Mouse (Mus musculus): ENCODE results near the gene Sumf2. TPM values are rescaled to one million over a fixed set of nuclear protein-coding genes. Genes with fewer than 3 reads are reported as not detected.
"Not testable (repeated sequence)": the region's sequence is repeated elsewhere in the genome, so short reads cannot be mapped to it uniquely, and the experiment has no call there.

Gene Sumf2
- polyA plus RNA-seq, 1 experiment from 2014 or later, result 29.1 TPM

DNA sequence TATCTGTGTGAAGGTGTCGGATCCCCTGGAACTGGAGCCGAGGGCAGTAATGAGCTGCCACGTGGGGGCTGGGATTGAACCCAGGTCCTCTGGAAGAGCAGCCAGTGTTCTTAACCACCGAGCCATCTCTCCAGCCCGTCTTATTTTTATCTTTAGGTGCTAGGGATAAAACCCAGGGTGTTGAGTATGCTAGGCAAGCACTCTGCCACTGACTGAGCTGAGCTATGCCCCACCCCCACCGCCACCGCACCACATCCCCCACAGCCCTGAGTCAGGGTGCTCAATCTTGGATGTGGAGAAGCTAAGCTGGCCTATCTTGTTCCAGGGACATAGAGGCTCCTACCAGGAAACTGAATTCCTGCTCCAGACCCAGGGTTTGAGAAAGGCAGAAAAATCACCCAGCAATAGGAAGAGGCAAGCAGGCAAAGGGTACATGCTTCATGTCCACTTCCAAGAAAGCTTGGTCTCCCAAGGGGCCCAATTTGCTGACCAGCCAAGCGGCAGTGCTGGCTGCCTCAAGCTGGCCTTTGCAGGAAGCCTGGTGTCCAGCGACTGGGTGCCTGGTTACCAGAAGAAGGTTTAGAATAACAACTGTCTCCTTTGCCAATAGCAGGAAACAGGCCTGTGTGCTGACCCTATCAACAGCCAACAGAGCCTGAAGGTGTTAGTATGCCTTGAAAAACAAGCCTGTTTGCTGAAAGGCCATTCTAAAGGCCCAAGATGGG is 31.1 kb downstream of the Sumf2 start:
- ATAC-seq (ENCODE audit: low FRiP score, low read depth), result no peak
- Histone ChIP-seq H3K4me2 (no peak overlapping the region), H3K27ac (replicated peaks) (no peak overlapping the region), H3K9me3 (no peaks in the 10 kb centered on the region), H3K4me1 (replicated peaks) (no peaks in the 10 kb centered on the region), H3K36me3 (peaks cover 27% of the 10 kb centered on the region), H3K9ac (no peak overlapping the region), H3K4me3 (no peak overlapping the region), H3K27me3 (no peaks in the 10 kb centered on the region)
- WGBS, result 76% methylated on average over 9 of the region's 9 CpGs

DNA sequence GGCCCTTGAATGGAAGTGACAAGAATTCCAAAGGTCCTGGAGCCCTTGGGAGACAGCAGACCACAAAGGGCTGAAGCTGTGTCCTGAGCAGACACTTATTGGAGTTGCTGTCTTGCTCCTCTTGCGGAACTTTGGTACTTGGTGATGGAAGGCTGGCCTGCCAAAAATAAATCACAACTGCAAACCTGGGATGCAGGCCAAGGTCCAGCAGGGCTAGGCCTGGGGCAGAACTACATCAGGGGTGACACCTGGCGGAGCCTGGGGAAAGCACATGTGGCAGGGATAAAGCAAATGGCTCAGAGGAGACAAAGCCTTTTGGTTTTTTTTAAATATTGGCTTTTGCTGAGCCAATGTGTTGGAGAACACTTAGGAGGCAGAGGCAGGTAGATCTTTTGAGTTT is 32.2 kb downstream of the Sumf2 start:
- Histone ChIP-seq H3K36me3 (peaks cover 33% of the 10 kb centered on the region), H3K4me1 (replicated peaks) (0 out of 2 replicates have a peak, but pooled peaks cover 4% of the 10 kb centered on the region), H3K9ac (no peak overlapping the region), H3K4me2 (no peak overlapping the region), H3K9me3 (no peaks in the 10 kb centered on the region), H3K27me3 (no peaks in the 10 kb centered on the region), H3K27ac (replicated peaks) (no peak overlapping the region), H3K4me3 (no peak overlapping the region)
- ATAC-seq (ENCODE audit: low FRiP score, low read depth), result no peak
- WGBS, result 59% methylated on average over 2 of the region's 2 CpGs

DNA sequence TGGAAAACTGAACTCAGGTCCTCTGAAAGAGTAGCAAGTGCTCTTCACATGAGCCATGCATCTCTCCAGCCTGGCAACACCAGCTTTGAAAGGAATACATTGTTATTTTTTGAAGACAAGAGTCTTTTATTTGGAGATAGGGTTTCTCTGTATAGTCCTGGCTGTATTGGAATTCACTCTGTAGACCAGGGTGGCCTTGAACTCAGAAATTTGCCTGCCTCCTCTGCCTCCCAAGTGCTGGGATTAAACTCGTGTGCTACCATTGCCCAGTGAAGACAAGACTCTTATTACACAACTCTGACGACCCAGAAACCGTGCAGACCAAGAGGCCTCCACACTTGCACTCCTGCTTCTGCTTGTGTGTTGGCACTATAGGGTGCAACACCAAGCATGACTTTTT is 33.1 kb downstream of the Sumf2 start:
- Histone ChIP-seq H3K4me2 (no peak overlapping the region), H3K4me1 (replicated peaks) (peaks cover 12% of the 10 kb centered on the region), H3K9me3 (no peaks in the 10 kb centered on the region), H3K9ac (no peak overlapping the region), H3K36me3 (peaks cover 39% of the 10 kb centered on the region), H3K27ac (replicated peaks) (no peak overlapping the region), H3K27me3 (no peaks in the 10 kb centered on the region), H3K4me3 (no peak overlapping the region)
- no peak for ATAC-seq (ENCODE audit: low FRiP score, low read depth)
- WGBS, result 75% methylated on average over 3 of the region's 3 CpGs

DNA sequence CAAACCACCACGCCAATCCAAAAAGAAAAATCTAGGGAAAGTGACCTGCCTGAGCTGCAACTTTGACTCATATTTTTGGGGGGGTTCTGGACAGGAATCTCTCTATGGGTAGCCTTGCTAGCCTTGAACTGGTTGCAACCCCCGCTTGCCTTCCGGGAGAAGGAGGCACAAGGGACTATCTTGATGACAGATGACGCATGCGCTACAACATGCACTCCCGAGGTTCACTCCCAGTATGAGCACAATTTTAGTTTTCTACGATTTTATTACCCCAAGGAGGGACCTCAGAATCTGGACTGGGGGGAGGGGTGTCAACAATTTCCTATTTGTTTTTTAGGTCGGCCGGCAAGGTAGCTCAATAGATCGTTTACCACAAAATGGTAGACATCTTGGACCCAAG is 39.5 kb downstream of the Sumf2 start:
- Histone ChIP-seq H3K4me2 (peak overlapping the region; percentile 74), H3K4me3 (peak overlapping the region; percentile 96), H3K27me3 (no peaks in the 10 kb centered on the region), H3K4me1 (replicated peaks) (peaks cover 29% of the 10 kb centered on the region), H3K9me3 (no peaks in the 10 kb centered on the region), H3K36me3 (peaks cover 24% of the 10 kb centered on the region), H3K27ac (replicated peaks) (peak overlapping the region; percentile 95), H3K9ac (peak overlapping the region; percentile 96)
- 36% methylated on average over 10 of the region's 10 CpGs for WGBS
- ATAC-seq (ENCODE audit: low FRiP score, low read depth), result no peak

DNA sequence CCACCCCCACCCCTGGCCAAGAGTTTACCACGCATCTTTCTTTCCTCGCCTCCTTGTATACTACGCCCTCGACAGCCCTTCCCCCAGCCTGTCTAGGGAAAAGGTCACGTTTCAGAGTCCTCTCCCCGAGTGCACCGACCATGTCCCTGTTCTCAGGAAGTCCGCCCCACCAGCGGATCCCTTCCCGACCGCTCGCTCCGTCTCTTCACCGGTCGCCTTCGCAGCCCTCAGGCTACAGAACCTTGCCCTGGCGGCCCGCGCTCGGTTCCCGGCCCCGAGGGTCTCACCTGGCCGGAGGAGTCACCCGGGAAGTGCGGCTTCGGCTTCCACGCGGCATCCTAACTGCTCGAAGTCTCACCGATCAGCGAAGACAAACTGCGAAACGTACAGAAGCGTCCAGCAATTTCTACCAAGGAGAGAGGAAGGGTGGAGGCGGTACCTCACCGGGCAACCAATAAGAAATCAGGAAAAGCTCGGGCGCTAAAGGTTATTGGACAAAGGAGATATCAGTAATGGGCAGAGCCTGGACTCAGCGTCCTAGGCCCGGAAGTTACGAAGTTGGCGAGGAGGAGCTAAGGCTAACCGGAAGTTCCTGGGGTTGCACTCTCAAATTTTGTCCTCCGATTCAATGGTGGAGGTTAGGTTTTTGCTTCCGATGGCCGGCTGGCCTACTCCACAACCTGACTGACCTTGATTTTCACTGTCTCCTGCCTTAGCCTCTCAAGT is 40.3 kb downstream of the Sumf2 start, which contains the start of gene Chchd2:
Chchd2 (minus strand) TSS at position 560 of the 726 bp plus-strand sequence.
- Histone ChIP-seq H3K9me3 (no peaks in the 10 kb centered on the region), H3K27ac (replicated peaks) (peak within 1 kb of the TSS; percentile 95), H3K4me1 (replicated peaks) (peaks cover 29% of the 10 kb centered on the region), H3K36me3 (peaks cover 16% of the 10 kb centered on the region), H3K9ac (peak within 1 kb of the TSS; percentile 96), H3K4me2 (peak within 1 kb of the TSS; percentile 74), H3K27me3 (no peaks in the 10 kb centered on the region), H3K4me3 (peak within 1 kb of the TSS; percentile 96)
- ATAC-seq (ENCODE audit: low FRiP score, low read depth), result peak; percentile 100
- WGBS, result under 1% methylated on average over 46 of the region's 46 CpGs

DNA sequence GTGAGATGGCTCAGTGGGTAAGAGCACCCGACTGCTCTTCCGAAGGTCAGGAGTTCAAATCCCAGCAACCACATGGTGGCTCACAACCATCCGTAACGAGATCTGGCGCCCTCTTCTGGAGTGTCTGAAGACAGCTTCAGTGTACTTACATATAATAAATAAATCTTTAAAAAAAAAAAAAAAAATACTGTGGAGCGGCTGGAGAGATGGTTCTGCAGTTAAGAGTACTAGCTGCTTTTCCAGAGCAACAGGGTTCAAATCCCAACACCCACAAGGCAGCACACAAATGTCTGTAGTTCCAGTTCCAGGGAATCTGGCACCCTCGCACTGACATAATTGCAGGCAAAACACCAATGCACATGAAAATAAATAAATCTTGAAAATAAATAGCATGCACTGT is 43.6 kb downstream of the Sumf2 start:
- not testable (repeated sequence) for H3K9me3 ChIP-seq; H3K4me3 ChIP-seq; H3K4me2 ChIP-seq; H3K27ac ChIP-seq (replicated peaks); H3K36me3 ChIP-seq; H3K9ac ChIP-seq; ATAC-seq (ENCODE audit: low FRiP score, low read depth); H3K27me3 ChIP-seq
- H3K4me1 ChIP-seq (replicated peaks), result peaks cover 16% of the 10 kb centered on the region
- 89% methylated on average over 5 of the region's 7 CpGs for WGBS

DNA sequence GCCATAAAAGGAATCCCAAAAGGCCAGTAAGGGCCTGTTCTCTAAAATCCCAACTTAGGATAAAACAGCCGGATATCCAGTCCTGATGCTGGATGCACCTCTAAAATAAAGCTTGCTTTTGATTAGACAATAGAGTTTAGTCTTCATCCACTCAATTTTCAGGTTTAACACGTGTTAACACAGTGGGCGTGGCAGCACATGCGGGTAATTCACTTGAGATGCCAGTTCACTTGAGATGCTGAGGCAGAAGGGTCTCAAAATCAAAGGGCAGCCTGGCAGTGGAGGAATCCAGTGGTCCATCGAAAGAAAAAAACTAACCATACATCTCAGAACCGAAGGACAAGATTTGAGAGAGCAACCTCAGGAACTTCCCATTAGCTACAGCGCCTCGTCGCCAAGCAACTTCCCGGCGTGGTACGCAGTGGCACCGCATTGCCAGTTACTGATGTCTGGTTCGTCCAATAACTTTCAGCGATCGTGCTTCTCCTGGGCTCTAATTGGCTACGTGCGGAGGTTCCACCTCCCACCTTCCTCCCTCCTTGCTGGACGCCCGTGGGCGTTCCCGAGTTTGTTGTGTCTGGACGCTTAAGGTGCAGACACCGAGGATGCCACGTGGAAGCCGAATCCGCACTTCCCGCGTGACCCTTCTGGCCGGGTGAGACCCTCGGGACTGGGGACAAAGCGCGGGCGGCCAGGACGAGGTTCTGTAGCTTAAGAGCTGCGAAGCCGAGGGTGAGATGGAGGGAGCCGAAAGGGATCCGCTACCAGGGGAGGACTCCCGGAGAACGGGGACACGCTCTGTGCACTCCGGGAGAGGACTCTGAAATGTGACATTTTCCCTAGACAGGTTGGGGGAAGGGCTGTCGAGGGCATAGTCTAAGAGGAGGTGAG is 48.7 kb downstream of the Sumf2 start, which contains the start of gene Zbed5:
Zbed5 (plus strand) TSS at position 526 of the 891 bp plus-strand sequence.
- Histone ChIP-seq H3K36me3 (no peaks in the 10 kb centered on the region), H3K9ac (peak within 1 kb of the TSS; percentile 61), H3K9me3 (no peaks in the 10 kb centered on the region), H3K4me1 (replicated peaks) (peaks cover 14% of the 10 kb centered on the region), H3K27ac (replicated peaks) (peak within 1 kb of the TSS; percentile 48), H3K4me2 (peak within 1 kb of the TSS; percentile 80), H3K4me3 (peak within 1 kb of the TSS; percentile 84), H3K27me3 (no peaks in the 10 kb centered on the region)
- peak; percentile 99 for ATAC-seq (ENCODE audit: low FRiP score, low read depth)
- WGBS, result 2% methylated on average over 44 of the region's 44 CpGs

DNA sequence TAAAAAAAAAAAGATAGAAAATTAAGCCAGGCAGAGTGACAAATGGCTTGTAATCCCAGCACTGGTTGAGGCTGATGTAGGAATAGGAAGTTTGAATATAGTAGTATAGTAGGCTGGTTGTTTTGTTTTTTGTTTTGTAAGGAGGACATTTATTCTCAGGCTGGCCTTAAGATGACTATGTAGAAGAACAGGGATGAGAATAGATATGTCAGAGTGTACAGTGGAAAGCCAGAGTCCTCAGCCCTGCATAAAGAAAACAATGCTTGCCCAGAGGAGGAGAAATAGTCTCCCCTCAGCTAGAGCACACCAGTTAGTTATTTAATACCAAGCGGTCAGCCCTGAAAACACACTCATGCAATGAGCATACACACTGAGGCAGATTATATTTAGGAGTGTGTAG is 51.7 kb downstream of the Sumf2 start, which contains the start of gene Phkg1:
Phkg1 (minus strand) TSS at position 101 of the 400 bp plus-strand sequence.
- H3K27ac ChIP-seq (replicated peaks), result no peak within 1 kb of the TSS
- WGBS, result 95% methylated on average over 1 of the region's 1 CpGs
- H3K27me3 ChIP-seq, result no peaks in the 10 kb centered on the region
- no peak within 1 kb of the TSS for H3K4me2 ChIP-seq
- H3K9me3 ChIP-seq, result no peaks in the 10 kb centered on the region
- no peak for ATAC-seq (ENCODE audit: low FRiP score, low read depth)
- peaks cover 14% of the 10 kb centered on the region for H3K4me1 ChIP-seq (replicated peaks)
- no peak within 1 kb of the TSS for H3K4me3 ChIP-seq
- no peak within 1 kb of the TSS for H3K9ac ChIP-seq
- H3K36me3 ChIP-seq, result peaks cover 20% of the 10 kb centered on the region

DNA sequence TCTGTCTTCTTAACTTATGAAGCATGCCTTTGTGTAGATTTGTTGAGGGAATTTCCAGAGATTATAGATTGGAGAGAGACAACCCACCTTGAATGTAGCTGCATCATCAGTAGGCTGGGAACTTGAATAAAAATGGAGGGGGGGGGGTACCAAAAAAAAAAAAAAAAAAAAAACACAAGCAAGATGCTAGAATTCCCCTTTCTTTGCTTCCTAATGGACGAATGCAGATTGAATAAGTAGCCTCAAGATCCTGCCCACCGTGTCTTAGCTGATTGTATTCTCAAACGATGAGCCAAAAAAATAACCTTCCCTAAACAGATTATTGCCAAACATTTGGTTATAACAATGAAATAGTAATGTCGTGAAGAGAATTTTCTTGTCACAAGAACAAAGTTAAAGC is 61.0 kb downstream of the Sumf2 start:
- Histone ChIP-seq H3K9ac (peak overlapping the region; percentile 89), H3K4me3 (peak overlapping the region; percentile 69), H3K27ac (replicated peaks) (peak overlapping the region; percentile 98), H3K4me1 (replicated peaks) (peaks cover 15% of the 10 kb centered on the region), H3K27me3 (no peaks in the 10 kb centered on the region), H3K4me2 (peak overlapping the region; percentile 75), H3K36me3 (peaks cover 10% of the 10 kb centered on the region), H3K9me3 (no peaks in the 10 kb centered on the region)
- no peak for ATAC-seq (ENCODE audit: low FRiP score, low read depth)
- WGBS, result 19% methylated on average over 4 of the region's 4 CpGs

DNA sequence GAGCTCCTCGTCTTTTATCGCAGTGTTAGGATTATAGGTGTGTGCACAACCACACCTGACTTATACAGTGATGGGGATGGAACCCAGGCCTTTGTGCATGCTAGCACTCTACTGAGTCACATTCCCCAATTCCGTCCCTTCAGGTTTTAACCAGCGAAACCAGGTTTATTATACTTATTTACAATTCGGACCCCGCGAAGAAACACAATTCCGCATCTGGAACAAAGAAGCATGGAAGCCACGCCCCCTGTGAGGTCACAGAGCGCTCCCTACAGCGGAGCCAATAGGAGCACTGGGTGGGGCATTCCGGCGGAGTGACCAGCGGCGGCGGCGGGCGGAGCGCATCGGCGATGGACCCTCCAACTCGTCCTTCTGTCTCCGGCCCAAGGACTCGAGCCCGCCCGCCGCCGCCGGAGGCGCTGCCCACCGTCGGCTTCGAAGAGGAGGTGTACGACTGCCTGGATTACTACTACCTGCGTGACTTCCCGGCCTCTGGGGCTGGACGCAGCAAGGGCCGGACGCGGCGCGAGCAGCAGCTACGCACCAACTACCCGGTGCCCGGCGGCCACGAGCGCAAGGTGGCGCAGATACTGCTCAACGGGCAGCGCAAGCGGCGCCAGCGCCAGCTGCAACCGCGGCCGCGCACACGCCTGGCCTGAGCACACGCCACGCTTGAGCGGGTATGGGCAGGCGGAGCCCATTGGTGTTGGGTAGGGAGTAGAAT is 61.6 kb downstream of the Sumf2 start, which contains the start of gene Nupr1l:
Nupr1l (plus strand) TSS at position 299 of the 724 bp plus-strand sequence.
- under 1% methylated on average over 61 of the region's 63 CpGs for WGBS
- Histone ChIP-seq H3K9ac (peak within 1 kb of the TSS; percentile 89), H3K36me3 (peaks cover 4% of the 10 kb centered on the region), H3K27me3 (no peaks in the 10 kb centered on the region), H3K4me3 (peak within 1 kb of the TSS; percentile 69), H3K9me3 (no peaks in the 10 kb centered on the region), H3K27ac (replicated peaks) (peak within 1 kb of the TSS; percentile 98), H3K4me1 (replicated peaks) (peaks cover 15% of the 10 kb centered on the region), H3K4me2 (peak within 1 kb of the TSS; percentile 75)
- ATAC-seq (ENCODE audit: low FRiP score, low read depth), result peak; percentile 98

DNA sequence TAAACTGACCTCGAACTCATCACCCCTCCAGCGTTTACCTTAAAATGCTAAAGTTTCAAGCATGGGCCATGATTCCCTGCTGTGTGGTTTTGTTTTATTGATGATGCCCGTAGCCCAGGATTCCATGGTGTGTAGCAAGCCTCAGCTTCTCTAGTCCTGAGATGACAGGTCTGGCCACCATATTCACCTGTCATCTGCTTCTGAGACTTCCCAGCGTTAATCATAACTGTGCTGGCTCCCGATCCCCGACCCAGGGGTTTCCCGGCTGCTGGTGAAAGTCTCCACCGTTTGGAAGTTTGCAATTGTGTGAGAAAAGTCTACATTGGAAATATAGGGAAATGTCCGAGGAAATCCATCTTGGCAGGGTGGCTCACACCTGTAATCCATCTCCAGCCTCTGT is 62.4 kb downstream of the Sumf2 start:
- no peak for ATAC-seq (ENCODE audit: low FRiP score, low read depth)
- Histone ChIP-seq H3K4me1 (replicated peaks) (peaks cover 15% of the 10 kb centered on the region), H3K9ac (peak overlapping the region; percentile 89), H3K36me3 (peaks cover under 1% of the 10 kb centered on the region), H3K27ac (replicated peaks) (peak overlapping the region; percentile 98), H3K4me3 (peak overlapping the region; percentile 69), H3K4me2 (peak overlapping the region; percentile 75), H3K9me3 (no peaks in the 10 kb centered on the region), H3K27me3 (no peaks in the 10 kb centered on the region)
- 68% methylated on average over 9 of the region's 9 CpGs for WGBS

All from hindbrain, embryonic 15.5 days (tissue).